Comparison of ENCODE assay signal across 32 mouse cellular contexts in the genomic region with DNA sequence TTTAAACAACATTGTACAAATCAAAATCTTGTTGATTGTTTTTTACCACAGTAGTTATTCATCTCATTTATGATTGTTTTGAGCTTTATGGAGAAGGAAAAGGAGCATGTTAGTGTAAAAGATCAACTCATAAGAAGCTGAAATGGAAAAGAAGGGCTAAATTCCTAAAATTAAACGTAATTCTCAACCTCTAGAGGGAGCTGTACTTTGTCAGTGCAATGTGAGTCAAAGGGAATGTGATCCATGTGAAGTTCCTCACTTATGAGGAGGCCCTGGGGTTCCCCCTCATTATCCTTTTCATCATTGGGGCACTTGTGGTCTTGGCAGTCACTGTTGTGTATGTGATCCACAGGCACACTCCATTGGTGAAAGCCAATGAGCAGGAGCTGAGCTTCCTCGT. TPM values are rescaled to one million over a fixed set of nuclear protein-coding genes. Genes with fewer than 3 reads are reported as not detected.
DNase-seq lines count a peak whose midpoint lies in the region; ATAC-seq and TF ChIP-seq lines count a peak whose summit lies in the region.
"Had no signal": no experiment of that assay in that cellular context is flagged by ENCODE, and none has a peak within 500 bp of the region (broad histone marks: within the 10 kb centered on the region; RNA-seq: fewer than 3 reads in every experiment).

No protein-coding gene starts in this region.

- no peak for TF ChIP-seq POLR2A in heart, adult 2 months (IDR thresholded peaks at IDR 0.05; ENCODE audit: insufficient read depth, low read depth, low read length)
- TF ChIP-seq POLR2A in lung, adult 2 months (IDR thresholded peaks at IDR 0.05; ENCODE audit: borderline replicate concordance, extremely low read depth, low read depth, low read length): no peak
- no peak for TF ChIP-seq POLR2A in CH12.LX (IDR thresholded peaks at IDR 0.05; ENCODE audit: low read depth, low read length)

- no peak overlapping the region for H3K4me3 ChIP-seq in heart, adult 2 months
- no peak overlapping the region for H3K4me3 ChIP-seq in heart, embryonic 10.5 days
- no peak overlapping the region for H3K4me3 ChIP-seq in lung, embryonic 14.5 days (ENCODE audit: low read depth, low read length)
- H3K4me3 ChIP-seq in lung, adult 2 months (replicated peaks; ENCODE audit: extremely low read depth, low read depth, low read length): no peak overlapping the region
- no peak overlapping the region for H3K4me3 ChIP-seq in CH12.LX (replicated peaks in 1 of 3; ENCODE audit: low read depth in 2 of 3, low read length in 2 of 3, poor library complexity in 1 of 3)
- H3K4me3 ChIP-seq: embryonic facial prominence, embryonic 13.5 days; forebrain, embryonic 10.5 days; forebrain, embryonic 15.5 days; hindbrain, embryonic 13.5 days; kidney, embryonic 15.5 days; limb, embryonic 13.5 days had no signal

- dilution Hi-C loops in CH12.LX (cut with MboI; ENCODE audit: extremely low pct_ligation_motif_present, extremely low pct_unique_long_range_greater_than_20kb, low sequenced_read_pairs): no loop called here

- H3K27ac ChIP-seq in heart, adult 2 months: no peak overlapping the region
- H3K27ac ChIP-seq in heart, embryonic 10.5 days: no peak overlapping the region
- no peak overlapping the region for H3K27ac ChIP-seq in lung, embryonic 14.5 days (ENCODE audit: low read depth)
- no peak overlapping the region for H3K27ac ChIP-seq in CH12.LX (ENCODE audit: insufficient read depth, low read depth)
- H3K27ac ChIP-seq: embryonic facial prominence, embryonic 13.5 days; forebrain, embryonic 10.5 days; forebrain, embryonic 15.5 days; hindbrain, embryonic 13.5 days; kidney, embryonic 15.5 days; limb, embryonic 13.5 days had no signal

- WGBS in heart, adult 2 months: 47% methylated on average over 2 of the region's 2 CpGs
- WGBS in heart, embryonic 10.5 days: 58% methylated on average over 2 of the region's 2 CpGs
- 50% methylated on average over 2 of the region's 2 CpGs for WGBS in lung, embryonic 14.5 days
- WGBS in lung, adult 2 months: 46% methylated on average over 2 of the region's 2 CpGs

- in situ Hi-C loops in CH12.LX (cut with MboI; ENCODE audit: low pct_ligation_motif_present, low pct_unique_long_range_greater_than_20kb, low sequenced_read_pairs): no loop called here

- ATAC-seq in lung, embryonic 14.5 days (ENCODE audit: insufficient read depth): no peak
- ATAC-seq: forebrain, embryonic 15.5 days had no signal

- TF ChIP-seq RAD21 in CH12.LX (IDR thresholded peaks at IDR 0.05; ENCODE audit: low read depth, low read length): peak; percentile 14

- TF ChIP-seq EP300 in heart, adult 2 months (IDR thresholded peaks at IDR 0.05; ENCODE audit: insufficient read depth, low read depth, low read length): no peak
- TF ChIP-seq EP300 in CH12.LX (IDR thresholded peaks at IDR 0.05; ENCODE audit: low read length): no peak

- H3K36me3 ChIP-seq in heart, adult 2 months (ENCODE audit: control insufficient read depth, insufficient read depth, low read length): no peaks in the 10 kb centered on the region
- H3K36me3 ChIP-seq in heart, embryonic 10.5 days: no peaks in the 10 kb centered on the region
- H3K36me3 ChIP-seq in lung, embryonic 14.5 days (ENCODE audit: insufficient read depth): no peaks in the 10 kb centered on the region
- H3K36me3 ChIP-seq in CH12.LX (replicated peaks in 1 of 2; ENCODE audit: control insufficient read depth in 1 of 2, insufficient read depth in 1 of 2, low read length in 1 of 2): no peaks in the 10 kb centered on the region
- H3K36me3 ChIP-seq: embryonic facial prominence, embryonic 13.5 days; forebrain, embryonic 10.5 days; forebrain, embryonic 15.5 days; hindbrain, embryonic 13.5 days; kidney, embryonic 15.5 days; limb, embryonic 13.5 days had no signal

- DNase-seq in heart, adult 2 months: no peak
- no peak for DNase-seq in heart, embryonic 10.5 days (ENCODE audit: low spot score)
- peak; percentile 2 for DNase-seq in lung, embryonic 14.5 days
- DNase-seq in lung, adult 2 months: no peak
- DNase-seq in CH12.LX (ENCODE audit: extremely low read depth) (no peak), adipocyte (ENCODE audit: low spot score) (peak; percentile 3)
- DNase-seq in ovary, postnatal 36 days (ENCODE audit: low spot score): no peak
- DNase-seq in left cerebral cortex, adult 8-10 months (ENCODE audit: low spot score in 2 of 2): no peak
- DNase-seq: adrenal gland, postnatal 14 days; cerebellum, adult 11-12 months; cerebellum, postnatal 10 days; heart, postnatal 36 days; kidney, adult 18-20 months; kidney, postnatal 36 days; layer of hippocampus, adult 9-11 months; lung, postnatal 14 days; midbrain, embryonic 14.5 days had no signal

- H3K27me3 ChIP-seq in heart, adult 2 months (ENCODE audit: control insufficient read depth, insufficient read depth, low read length): no peaks in the 10 kb centered on the region
- H3K27me3 ChIP-seq in heart, embryonic 10.5 days (ENCODE audit: insufficient read depth, poor library complexity, severe bottlenecking): no peaks in the 10 kb centered on the region
- no peaks in the 10 kb centered on the region for H3K27me3 ChIP-seq in lung, embryonic 14.5 days (ENCODE audit: insufficient read depth, low read length)
- H3K27me3 ChIP-seq in CH12.LX (replicated peaks): no peaks in the 10 kb centered on the region
- H3K27me3 ChIP-seq: embryonic facial prominence, embryonic 13.5 days; forebrain, embryonic 15.5 days; hindbrain, embryonic 13.5 days; kidney, embryonic 15.5 days; limb, embryonic 13.5 days had no signal

- peak; percentile 12; the same call in 1 of the 2 replicates for TF ChIP-seq CTCF in heart, adult 2 months (IDR thresholded peaks at IDR 0.05)
- peak; percentile 25 for TF ChIP-seq CTCF in lung, embryonic 14.5 days (IDR thresholded peaks at IDR 0.05; ENCODE audit: low read depth)
- TF ChIP-seq CTCF in lung, adult 2 months (IDR thresholded peaks at IDR 0.05; ENCODE audit: insufficient read depth, low read length): no peak
- TF ChIP-seq CTCF in CH12.LX (conservative IDR thresholded peaks at IDR 0.05 in 1 of 2, IDR thresholded peaks at IDR 0.05 in 1 of 2; ENCODE audit: low read depth in 2 of 2, low read length in 2 of 2): peak; percentile 22 to 50; a peak in 2 of 4 replicates

- H3K9me3 ChIP-seq in heart, embryonic 10.5 days: no peaks in the 10 kb centered on the region
- H3K9me3 ChIP-seq in lung, embryonic 14.5 days (ENCODE audit: low read depth, low read length): no peaks in the 10 kb centered on the region
- H3K9me3 ChIP-seq in CH12.LX (replicated peaks; ENCODE audit: low read length): no peaks in the 10 kb centered on the region
- H3K9me3 ChIP-seq: embryonic facial prominence, embryonic 13.5 days; forebrain, embryonic 10.5 days; forebrain, embryonic 15.5 days; hindbrain, embryonic 13.5 days; kidney, embryonic 15.5 days; limb, embryonic 13.5 days had no signal

- no peaks in the 10 kb centered on the region for H3K79me2 ChIP-seq in heart, adult 2 months (replicated peaks; ENCODE audit: control insufficient read depth, insufficient read depth, low read length)
- no peaks in the 10 kb centered on the region for H3K79me2 ChIP-seq in CH12.LX (replicated peaks; ENCODE audit: control insufficient read depth, extremely low read depth, insufficient read depth, poor library complexity, severe bottlenecking)

- intact Hi-C loops in heart, adult 2 months (cut with DNase I): no loop called here

- no peak overlapping the region for H3K4me2 ChIP-seq in lung, embryonic 14.5 days
- no peak overlapping the region for H3K4me2 ChIP-seq in CH12.LX (ENCODE audit: insufficient read depth, low read depth, poor library complexity, severe bottlenecking)
- H3K4me2 ChIP-seq: embryonic facial prominence, embryonic 13.5 days; forebrain, embryonic 15.5 days; hindbrain, embryonic 13.5 days; kidney, embryonic 15.5 days; limb, embryonic 13.5 days; liver, embryonic 11.5 days had no signal

- H3K4me1 ChIP-seq in heart, adult 2 months (ENCODE audit: control insufficient read depth, insufficient read depth, low read length): no peaks in the 10 kb centered on the region
- H3K4me1 ChIP-seq in heart, embryonic 10.5 days: no peaks in the 10 kb centered on the region
- H3K4me1 ChIP-seq in lung, embryonic 14.5 days (ENCODE audit: insufficient read depth): no peaks in the 10 kb centered on the region
- H3K4me1 ChIP-seq in lung, adult 2 months (ENCODE audit: control insufficient read depth, insufficient read depth, low read length): no peaks in the 10 kb centered on the region
- H3K4me1 ChIP-seq in CH12.LX (ENCODE audit: control insufficient read depth in 1 of 2, insufficient read depth in 2 of 2): no peaks in the 10 kb centered on the region
- H3K4me1 ChIP-seq: embryonic facial prominence, embryonic 13.5 days; forebrain, embryonic 10.5 days; forebrain, embryonic 15.5 days; hindbrain, embryonic 13.5 days; kidney, embryonic 15.5 days; limb, embryonic 13.5 days had no signal

- H3K9ac ChIP-seq in heart, adult 2 months (ENCODE audit: low read depth, low read length): no peak overlapping the region
- no peak overlapping the region for H3K9ac ChIP-seq in lung, embryonic 14.5 days
- no peak overlapping the region for H3K9ac ChIP-seq in CH12.LX (ENCODE audit: insufficient read depth, low read depth)
- H3K9ac ChIP-seq: embryonic facial prominence, embryonic 13.5 days; forebrain, embryonic 15.5 days; hindbrain, embryonic 13.5 days; kidney, embryonic 15.5 days; limb, embryonic 13.5 days had no signal

TF ChIP-seq in CH12.LX, 34 proteins besides CTCF, POLR2A, EP300 and RAD21:
- TF ChIP-seq SMC3 (IDR thresholded peaks at IDR 0.05; ENCODE audit: low read depth, low read length) (peak; percentile 14; the same call in 1 of the 2 replicates), MXI1 (IDR thresholded peaks at IDR 0.05; ENCODE audit: low read depth, low read length) (no peak), NELFE (IDR thresholded peaks at IDR 0.05; ENCODE audit: low read depth, low read length) (no peak), CHD1 (IDR thresholded peaks at IDR 0.05; ENCODE audit: low read depth, low read length) (no peak)
TF ChIP-seq in CH12.LX: peak in this region for 1.

RNA-seq across cellular contexts. Expression of a gene that starts 54.0 kb away (rescaled TPM):
- not detected for total RNA-seq in heart, adult 2 months (2021)
- polyA plus RNA-seq in heart, adult 2 months (2012; rRNA removed): not detected in 2 replicates
- not detected in 2 replicates for polyA plus RNA-seq in heart, embryonic 10.5 days (2016; fragmentation: Nextera tagmentation; extraction: Ambion mirVana)
- polyA plus RNA-seq in lung, embryonic 14.5 days (2014; fragmentation: Nextera tagmentation; extraction: Ambion mirVana): not detected in 2 replicates
- polyA plus RNA-seq in lung, adult 2 months (2012; rRNA removed): not detected in 2 replicates
- total RNA-seq in CH12.LX (2012; rRNA removed): not detected in 2 replicates
- total RNA-seq in CH12.LX (2014; rRNA removed): not detected in 2 replicates
- not detected in 2 replicates for polyA plus RNA-seq in CH12.LX (2012; ENCODE audit: insufficient read length, low read depth)
- total RNA-seq in left cerebral cortex, adult 8-10 months (2022): under 1 TPM in 1 of 4 experiments, not detected in 3; 0.15 TPM
- total RNA-seq: adrenal gland, postnatal 14 days; common myeloid progenitor, adult 5-6 weeks; gastrocnemius, adult 18-20 months; gastrocnemius, postnatal 4 days; heart, postnatal 36 days; left cerebral cortex, postnatal 25 days had no signal
- polyA plus RNA-seq: embryonic facial prominence, embryonic 13.5 days; forebrain, embryonic 10.5 days; forebrain, embryonic 15.5 days; heart, embryonic 16.5 days; hindbrain, embryonic 13.5 days; kidney, embryonic 15.5 days; limb, embryonic 13.5 days; liver, embryonic 11.5 days; liver, embryonic 16.5 days; midbrain, embryonic 14.5 days; neural tube, embryonic 11.5 days; thymus, postnatal 0 days had no signal

Comparison
In these comparisons a context has a peak if more than half of its experiments do, and no peak if none do; other contexts are left out.
1. DNase-seq: peak in lung, embryonic 14.5 days (single experiment) and adipocyte (single experiment); none in heart, adult 2 months (0 of 2), heart, embryonic 10.5 days (single experiment), lung, adult 2 months (single experiment), CH12.LX (single experiment), ovary, postnatal 36 days (single experiment) and left cerebral cortex, adult 8-10 months (0 of 2).